Mouse (Mus musculus): ENCODE data around the gene Trpc7. TPM values are rescaled to one million over a fixed set of nuclear protein-coding genes. Genes with fewer than 3 reads are reported as not detected.

Gene Trpc7
- total RNA-seq, 2 experiments from 2014 or later: 1.6 to 2.5 TPM

- no peak for DNase-seq (ENCODE audit: low spot score in 2 of 2)
- TF ChIP-seq CTCF (conservative IDR thresholded peaks at IDR 0.05): peak; percentile 67
- H3K27ac ChIP-seq: no peak overlapping the region
- H3K4me3 ChIP-seq: no peak overlapping the region
Observed at GRCm38 (mm10) chr13:56755871-56756270, 139.9 kb downstream of the Trpc7 start.

- Histone ChIP-seq H3K4me3 (peak within 1 kb of the TSS; percentile 49), H3K27ac (no peak within 1 kb of the TSS)
- no peak for DNase-seq (ENCODE audit: low spot score in 2 of 2)
- no peak for TF ChIP-seq CTCF (conservative IDR thresholded peaks at IDR 0.05)
Observed at GRCm38 (mm10) chr13:56753192-56753951, 142.4 kb downstream of the Trpc7 start, which contains the start of gene Gm45623. Gene Gm45623 (minus strand): TSS chr13:56753827.

DNA sequence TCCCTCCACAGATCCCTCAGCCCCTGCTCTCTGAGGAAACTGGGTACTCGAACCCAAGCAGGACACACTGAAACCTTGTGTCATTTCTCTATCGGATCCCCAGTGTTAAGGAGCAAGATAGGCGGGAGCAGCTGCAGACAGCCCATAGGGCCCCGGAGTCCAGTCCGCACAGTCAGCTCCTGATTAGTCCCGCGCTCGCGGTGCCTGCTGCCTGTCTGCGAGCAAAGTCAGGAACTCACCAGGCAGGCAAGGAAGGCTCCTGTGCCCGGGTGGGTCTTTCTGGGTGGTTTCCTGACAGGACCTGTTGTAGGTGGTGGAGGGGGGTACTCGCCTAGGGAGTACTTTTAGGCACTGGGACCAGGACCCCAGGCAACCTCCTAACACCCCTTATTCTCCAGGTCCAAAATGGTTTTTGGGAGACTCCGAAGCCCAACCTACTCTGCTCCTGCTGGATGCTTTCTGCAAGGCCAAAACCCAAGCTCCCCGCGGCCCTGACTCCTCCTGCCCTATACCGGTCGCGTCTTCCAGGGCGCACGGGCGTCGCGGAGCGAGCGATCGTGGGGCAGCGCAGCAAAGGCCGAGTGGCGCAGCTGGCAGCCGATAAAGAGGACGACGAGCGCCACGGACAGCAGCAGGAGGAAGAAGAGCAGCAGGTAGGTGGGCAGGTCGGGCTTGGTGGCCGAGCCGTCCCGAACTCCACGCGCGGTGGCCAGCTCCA, 143.2 kb downstream of the Trpc7 start:
- no peak for TF ChIP-seq CTCF (conservative IDR thresholded peaks at IDR 0.05)
- no peak overlapping the region for H3K27ac ChIP-seq
- H3K4me3 ChIP-seq: peak overlapping the region; percentile 49
- DNase-seq (ENCODE audit: low spot score in 2 of 2): no peak

DNA sequence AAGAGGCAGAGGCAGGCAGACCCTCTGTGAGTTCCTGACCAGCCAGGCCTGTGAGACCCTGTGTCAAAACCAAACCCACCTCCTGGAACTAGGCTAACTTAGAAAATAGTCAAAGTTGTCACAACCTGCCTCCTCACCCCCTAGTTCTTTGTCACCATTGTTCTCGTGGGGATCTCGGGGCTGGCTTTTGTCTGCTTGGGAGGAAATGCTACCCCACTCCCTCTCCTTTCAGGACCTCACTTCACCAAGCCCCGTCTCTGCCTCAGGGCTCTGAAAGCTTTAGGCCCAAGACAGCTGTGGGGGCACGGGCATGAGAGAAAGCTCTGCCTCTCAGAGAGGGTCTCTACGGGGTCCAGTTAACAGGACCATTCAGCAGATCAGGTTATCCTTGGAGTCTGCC, 144.0 kb downstream of the Trpc7 start:
- no peak for DNase-seq (ENCODE audit: low spot score in 2 of 2)
- no peak overlapping the region for H3K27ac ChIP-seq
- no peak overlapping the region for H3K4me3 ChIP-seq
- TF ChIP-seq CTCF (conservative IDR thresholded peaks at IDR 0.05): no peak

- TF ChIP-seq CTCF (conservative IDR thresholded peaks at IDR 0.05): no peak
- Histone ChIP-seq H3K27ac (no peak overlapping the region), H3K4me3 (no peak overlapping the region)
- DNase-seq (ENCODE audit: low spot score in 2 of 2): no peak
Observed at GRCm38 (mm10) chr13:56749377-56749776, 146.4 kb downstream of the Trpc7 start.

- no peak for DNase-seq (ENCODE audit: low spot score in 2 of 2)
- TF ChIP-seq CTCF (conservative IDR thresholded peaks at IDR 0.05): no peak
- H3K27ac ChIP-seq: no peak overlapping the region
- H3K4me3 ChIP-seq: no peak overlapping the region
Observed at GRCm38 (mm10) chr13:56747554-56747953, 148.2 kb downstream of the Trpc7 start.

GRCm38 (mm10) chr13:56746739-56747532, 148.9 kb downstream of the Trpc7 start:
- Histone ChIP-seq H3K27ac (no peak overlapping the region), H3K4me3 (no peak overlapping the region)
- DNase-seq (ENCODE audit: low spot score in 2 of 2): no peak
- no peak for TF ChIP-seq CTCF (conservative IDR thresholded peaks at IDR 0.05)

- no peak for DNase-seq (ENCODE audit: low spot score in 2 of 2)
- H3K27ac ChIP-seq: no peak overlapping the region
- TF ChIP-seq CTCF (conservative IDR thresholded peaks at IDR 0.05): no peak
- no peak overlapping the region for H3K4me3 ChIP-seq
Observed at GRCm38 (mm10) chr13:56742325-56742901, 153.4 kb downstream of the Trpc7 start.

DNA sequence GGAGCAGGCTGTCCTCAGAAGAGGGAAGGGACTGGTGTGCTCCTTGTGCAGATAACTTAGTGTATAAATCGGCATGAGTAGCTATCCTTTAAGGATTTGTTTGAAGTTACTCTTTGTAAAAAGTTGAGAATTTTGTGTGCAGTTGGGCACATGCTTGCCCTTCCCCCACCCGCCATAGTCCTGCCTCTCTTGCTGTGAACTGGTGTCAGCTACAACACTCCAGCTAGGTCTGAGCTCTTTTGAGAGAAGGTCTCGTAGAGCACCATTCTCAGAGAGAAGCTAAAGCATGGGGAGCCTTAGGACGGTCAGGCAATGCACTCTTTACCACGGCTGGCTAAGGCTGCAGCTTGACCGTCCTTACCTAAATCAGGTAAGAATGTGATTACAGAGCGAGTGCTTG, 154.1 kb downstream of the Trpc7 start:
- no peak overlapping the region for H3K4me3 ChIP-seq
- TF ChIP-seq CTCF (conservative IDR thresholded peaks at IDR 0.05): no peak
- no peak overlapping the region for H3K27ac ChIP-seq
- DNase-seq (ENCODE audit: low spot score in 2 of 2): no peak

- no peak for DNase-seq (ENCODE audit: low spot score in 2 of 2)
- no peak overlapping the region for H3K27ac ChIP-seq
- no peak overlapping the region for H3K4me3 ChIP-seq
- no peak for TF ChIP-seq CTCF (conservative IDR thresholded peaks at IDR 0.05)
Observed at GRCm38 (mm10) chr13:56740496-56740895, 155.3 kb downstream of the Trpc7 start.

DNA sequence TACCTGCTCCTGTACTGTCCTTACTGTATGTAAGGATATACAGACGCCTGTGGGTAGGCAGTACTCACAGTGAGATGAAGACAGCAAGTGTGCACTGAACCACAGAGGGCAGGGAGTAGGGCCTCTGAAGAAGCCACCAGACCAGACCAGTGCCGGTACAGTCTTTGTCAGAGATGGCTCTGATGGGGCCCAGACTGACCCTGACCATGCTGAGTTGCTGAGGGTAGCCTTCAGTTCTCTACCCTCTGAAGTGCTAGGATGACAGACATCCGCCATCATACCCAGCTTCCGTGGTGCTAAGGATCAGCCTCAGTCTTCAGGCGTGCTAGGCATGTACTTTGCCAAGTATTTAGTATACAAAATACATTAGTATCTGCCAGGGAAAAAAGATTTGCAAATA, 156.2 kb downstream of the Trpc7 start:
- TF ChIP-seq CTCF (conservative IDR thresholded peaks at IDR 0.05): no peak
- no peak overlapping the region for H3K27ac ChIP-seq
- H3K4me3 ChIP-seq: no peak overlapping the region
- no peak for DNase-seq (ENCODE audit: low spot score in 2 of 2)

- DNase-seq (ENCODE audit: low spot score in 2 of 2): peak; percentile 24 to 42
- Histone ChIP-seq H3K27ac (no peak overlapping the region), H3K4me3 (no peak overlapping the region)
- TF ChIP-seq CTCF (conservative IDR thresholded peaks at IDR 0.05): peak; percentile 85
Observed at GRCm38 (mm10) chr13:56735212-56735875, 160.4 kb downstream of the Trpc7 start.

Data from layer of hippocampus, adult 2 months (tissue).